Mouse (Mus musculus) thymus, adult 2 months (tissue): ENCODE data around the gene Mrps21.
"Not testable (repeated sequence)": the region's sequence is repeated elsewhere in the genome, so short reads cannot be mapped to it uniquely, and the experiment has no call there.

Experiments used
- CTCF ChIP-seq: fragments of 200-500 bp; IDR thresholded peaks from 2 replicates; pipeline ENCODE4 v1.5.1; 2012; ENCODE audit warnings: mild to moderate bottlenecking, control low read depth, low read length, moderate library complexity, borderline replicate concordance; ENCODE audit not compliant: control insufficient read depth, poor library complexity, insufficient read depth; ENCODE audit errors: extremely low read depth
- POLR2A ChIP-seq: fragments of 200-500 bp; IDR thresholded peaks from 2 replicates; pipeline ENCODE4 v1.6.1; 2012; ENCODE audit warnings: mild to moderate bottlenecking, low read length, control low read depth, moderate library complexity; ENCODE audit not compliant: control insufficient read depth, poor library complexity, insufficient read depth; ENCODE audit errors: extremely low read depth

DNA sequence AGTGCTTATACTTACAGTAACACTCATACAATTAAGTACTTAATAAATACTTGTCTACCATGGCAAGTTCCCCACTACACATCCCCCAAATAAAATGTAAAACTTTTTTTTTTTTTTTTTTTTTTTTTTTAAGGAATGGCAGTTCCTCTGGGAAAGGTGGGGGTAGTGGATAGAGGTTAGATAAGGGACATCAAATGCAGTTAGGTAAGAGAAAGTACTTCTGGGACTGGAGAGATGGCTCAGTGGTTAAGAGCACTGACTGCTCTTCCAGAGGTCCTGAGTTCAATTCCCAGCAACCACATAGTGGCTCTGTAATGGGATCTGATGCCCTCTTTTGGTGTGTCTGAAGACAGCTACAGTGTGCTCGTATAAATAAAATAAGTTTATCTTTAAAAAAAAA, 14.3 kb downstream of the Mrps21 start:
- TF ChIP-seq CTCF, POLR2A: not testable (repeated sequence)
